8 mouse cellular contexts compared by ENCODE assay signal in the genomic region with DNA sequence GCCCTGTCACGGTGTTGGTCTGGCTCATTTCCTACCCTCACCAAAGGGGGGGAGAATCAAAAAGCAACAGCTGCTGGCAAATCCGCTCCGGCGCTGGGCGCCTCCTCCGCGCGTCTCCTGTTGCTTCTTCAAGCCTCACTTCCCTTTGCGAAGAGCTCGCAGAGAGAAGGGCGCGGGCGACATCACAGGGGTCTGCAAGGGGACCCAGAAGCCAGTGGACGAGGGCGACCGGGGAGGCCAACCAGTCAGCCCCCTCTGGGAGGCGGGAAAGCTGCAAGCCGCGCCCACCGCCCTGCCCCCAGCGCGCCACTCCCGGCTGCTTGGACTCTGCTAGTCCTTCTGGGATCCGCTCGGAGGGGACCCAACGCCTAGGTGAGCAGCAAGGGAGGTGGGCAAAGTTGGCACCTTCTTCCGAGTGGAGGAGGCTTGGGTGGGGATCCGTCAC. TPM values are rescaled to one million over a fixed set of nuclear protein-coding genes. Genes with fewer than 3 reads are reported as not detected.
DNase-seq lines count a peak whose midpoint lies in the region; ATAC-seq and TF ChIP-seq lines count a peak whose summit lies in the region.

TSS of gene Fxyd6 (plus strand) at position 69 of the 445 bp plus-strand sequence.

- peak within 1 kb of the TSS; percentile 65 for H3K4me3 ChIP-seq in embryonic facial prominence, embryonic 13.5 days
- H3K4me3 ChIP-seq in heart, embryonic 10.5 days: peak within 1 kb of the TSS; percentile 65
- H3K4me3 ChIP-seq in kidney, embryonic 15.5 days (replicated peaks): peak within 1 kb of the TSS; percentile 70
- peak within 1 kb of the TSS; percentile 29 to 44 for H3K4me3 ChIP-seq in liver, embryonic 14.5 days (ENCODE audit: insufficient read depth in 1 of 2, low read depth in 2 of 2, low read length in 2 of 2)
- H3K4me3 ChIP-seq in olfactory bulb, adult 2 months (ENCODE audit: insufficient read depth, low read depth, low read length): peak within 1 kb of the TSS; percentile 56

- TF ChIP-seq CTCF in liver, embryonic 14.5 days (IDR thresholded peaks at IDR 0.05; ENCODE audit: low read depth): no peak
- TF ChIP-seq CTCF in olfactory bulb, adult 2 months (IDR thresholded peaks at IDR 0.05; ENCODE audit: insufficient read depth, low read depth, low read length): no peak

- H3K27me3 ChIP-seq in embryonic facial prominence, embryonic 13.5 days: peaks cover 13% of the 10 kb centered on the region; the same call in 1 of the 2 replicates
- peaks cover 35% of the 10 kb centered on the region; the same call in 1 of the 2 replicates for H3K27me3 ChIP-seq in heart, embryonic 10.5 days (ENCODE audit: insufficient read depth, poor library complexity, severe bottlenecking)
- H3K27me3 ChIP-seq in kidney, embryonic 15.5 days: no peaks in the 10 kb centered on the region
- peaks cover 24% of the 10 kb centered on the region for H3K27me3 ChIP-seq in liver, embryonic 14.5 days (ENCODE audit: control insufficient read depth, insufficient read depth, low read length)

- no peak for TF ChIP-seq EP300 in liver, embryonic 14.5 days (IDR thresholded peaks at IDR 0.05; ENCODE audit: low read depth)

- no peak for TF ChIP-seq POLR2A in olfactory bulb, adult 2 months (IDR thresholded peaks at IDR 0.05; ENCODE audit: insufficient read depth, low read depth, low read length)

- peak; percentile 39 for DNase-seq in right cerebral cortex, adult 18-20 months
- DNase-seq in right cerebral cortex, postnatal 36 days (ENCODE audit: low spot score in 2 of 2): no peak
- DNase-seq in heart, embryonic 10.5 days (ENCODE audit: low spot score): peak; percentile 81
- no peak for DNase-seq in liver, embryonic 14.5 days (ENCODE audit: low read depth in 3 of 3, low spot score in 3 of 3)
- peak; percentile 51 for DNase-seq in urinary bladder, postnatal 14 days (ENCODE audit: low spot score)

- H3K4me2 ChIP-seq in embryonic facial prominence, embryonic 13.5 days: peak within 1 kb of the TSS; percentile 89
- peak within 1 kb of the TSS; percentile 88 for H3K4me2 ChIP-seq in kidney, embryonic 15.5 days
- peak within 1 kb of the TSS; percentile 41 for H3K4me2 ChIP-seq in liver, embryonic 14.5 days (ENCODE audit: low read depth)

- H3K4me1 ChIP-seq in embryonic facial prominence, embryonic 13.5 days: peaks cover 19% of the 10 kb centered on the region
- peaks cover 33% of the 10 kb centered on the region for H3K4me1 ChIP-seq in heart, embryonic 10.5 days
- H3K4me1 ChIP-seq in kidney, embryonic 15.5 days: peaks cover 62% of the 10 kb centered on the region
- H3K4me1 ChIP-seq in liver, embryonic 14.5 days (replicated peaks; ENCODE audit: control insufficient read depth in 2 of 2, insufficient read depth in 2 of 2, low read length in 1 of 2): no peaks in the 10 kb centered on the region
- peaks cover 21% of the 10 kb centered on the region for H3K4me1 ChIP-seq in olfactory bulb, adult 2 months (ENCODE audit: control insufficient read depth, insufficient read depth, low read length)

- H3K36me3 ChIP-seq in embryonic facial prominence, embryonic 13.5 days: 0 out of 2 replicates have a peak, but pooled peaks cover under 1% of the 10 kb centered on the region
- no peaks in the 10 kb centered on the region for H3K36me3 ChIP-seq in heart, embryonic 10.5 days
- no peaks in the 10 kb centered on the region for H3K36me3 ChIP-seq in kidney, embryonic 15.5 days
- no peaks in the 10 kb centered on the region for H3K36me3 ChIP-seq in liver, embryonic 14.5 days (replicated peaks; ENCODE audit: control insufficient read depth, insufficient read depth, low read depth)

- WGBS in embryonic facial prominence, embryonic 13.5 days: under 1% methylated on average over 28 of the region's 28 CpGs
- under 1% methylated on average over 28 of the region's 28 CpGs for WGBS in heart, embryonic 10.5 days
- WGBS in kidney, embryonic 15.5 days: under 1% methylated on average over 28 of the region's 28 CpGs
- under 1% methylated on average over 28 of the region's 28 CpGs for WGBS in liver, embryonic 14.5 days (ENCODE audit: insufficient replicate concordance)
- WGBS in olfactory bulb, adult 2 months: 1% methylated on average over 28 of the region's 28 CpGs

- peak within 1 kb of the TSS; percentile 76 for H3K9ac ChIP-seq in embryonic facial prominence, embryonic 13.5 days
- H3K9ac ChIP-seq in kidney, embryonic 15.5 days: peak within 1 kb of the TSS; percentile 64
- H3K9ac ChIP-seq in liver, embryonic 14.5 days (replicated peaks): no peak within 1 kb of the TSS

- H3K9me3 ChIP-seq in embryonic facial prominence, embryonic 13.5 days: no peaks in the 10 kb centered on the region
- H3K9me3 ChIP-seq in heart, embryonic 10.5 days: no peaks in the 10 kb centered on the region
- H3K9me3 ChIP-seq in kidney, embryonic 15.5 days (replicated peaks): no peaks in the 10 kb centered on the region
- H3K9me3 ChIP-seq in liver, embryonic 14.5 days (ENCODE audit: control insufficient read depth, low read length): no peaks in the 10 kb centered on the region

- H3K27ac ChIP-seq in embryonic facial prominence, embryonic 13.5 days: peak within 1 kb of the TSS; percentile 62
- H3K27ac ChIP-seq in heart, embryonic 10.5 days: peak within 1 kb of the TSS; percentile 86
- H3K27ac ChIP-seq in kidney, embryonic 15.5 days: peak within 1 kb of the TSS; percentile 79
- no peak within 1 kb of the TSS for H3K27ac ChIP-seq in liver, embryonic 14.5 days
- no peak within 1 kb of the TSS for H3K27ac ChIP-seq in olfactory bulb, adult 2 months (ENCODE audit: insufficient read depth, low read depth, low read length)

- ATAC-seq in embryonic facial prominence, embryonic 13.5 days (ENCODE audit: insufficient number of reproducible peaks, insufficient read depth, low FRiP score, low TSS enrichment, low read depth): peak; percentile 39; the same call in 1 of the 2 replicates
- ATAC-seq in kidney, embryonic 15.5 days (replicated peaks; ENCODE audit: low FRiP score): peak; percentile 83
- ATAC-seq in liver, embryonic 14.5 days (ENCODE audit: insufficient read depth): no peak

RNA-seq across cellular contexts. Expression of gene Fxyd6, which starts in this region (rescaled TPM):
- 79.3 and 89.1 TPM in 2 replicates for polyA plus RNA-seq in embryonic facial prominence, embryonic 13.5 days (2015; fragmentation: Nextera tagmentation; extraction: Ambion mirVana)
- polyA plus RNA-seq in heart, embryonic 10.5 days (2016; fragmentation: Nextera tagmentation; extraction: Ambion mirVana): 40.5 and 63.2 TPM in 2 replicates
- polyA plus RNA-seq in kidney, embryonic 15.5 days (2015; fragmentation: Nextera tagmentation; extraction: Ambion mirVana): 178 and 187 TPM in 2 replicates
- polyA plus RNA-seq in liver, embryonic 14.5 days (2012; rRNA removed): 0.89 and 1.1 TPM in 2 replicates
- 0.42 and 0.72 TPM in 2 replicates for polyA plus RNA-seq in liver, embryonic 14.5 days (2014; fragmentation: Nextera tagmentation; extraction: Ambion mirVana)
- not detected in 2 replicates for polyA plus RNA-seq in olfactory bulb, adult 2 months (2012; ENCODE audit: insufficient read depth, insufficient read length, low replicate concordance, missing spikeins)

Comparison
In these comparisons a context has a peak if more than half of its experiments do, and no peak if none do; other contexts are left out.
1. DNase-seq: peak in right cerebral cortex, adult 18-20 months (single experiment), heart, embryonic 10.5 days (single experiment) and urinary bladder, postnatal 14 days (single experiment); none in right cerebral cortex, postnatal 36 days (0 of 2) and liver, embryonic 14.5 days (0 of 3).
2. H3K27ac ChIP-seq: peak in embryonic facial prominence, embryonic 13.5 days (single experiment), heart, embryonic 10.5 days (single experiment) and kidney, embryonic 15.5 days (single experiment); none in liver, embryonic 14.5 days (single experiment) and olfactory bulb, adult 2 months (single experiment).
3. Peak in every context shown above with its lines, with median percentiles within 50 percentile points of each other: H3K4me2 ChIP-seq and H3K4me3 ChIP-seq.